Mouse (Mus musculus): ENCODE results near the gene Slc39a8. TPM values are rescaled to one million over a fixed set of nuclear protein-coding genes. Genes with fewer than 3 reads are reported as not detected.

Slc39a8 gene
- total RNA-seq, 2 experiments from 2014 or later, result 2.7 to 3.2 TPM

- Histone ChIP-seq H3K27ac (no peak overlapping the region), H3K4me3 (no peak overlapping the region)
- no peak for TF ChIP-seq CTCF (IDR thresholded peaks at IDR 0.05)
- intact Hi-C loops (cut with DNase I), result no loop called here
- no peak for DNase-seq (ENCODE audit: extremely low spot score in 1 of 2, low spot score in 2 of 2)
Observed at GRCm38 (mm10) chr3:135828000-135828399, 2.9 kb downstream of the Slc39a8 start.

- intact Hi-C loops (cut with DNase I), result loop anchor here (10.0 kb wide), 1 partner anchor 288 kb away; no protein-coding TSS in a partner anchor
- no peak for DNase-seq (ENCODE audit: extremely low spot score in 1 of 2, low spot score in 2 of 2)
- Histone ChIP-seq H3K4me3 (no peak overlapping the region), H3K27ac (no peak overlapping the region)
- TF ChIP-seq CTCF (IDR thresholded peaks at IDR 0.05), result no peak
Observed at GRCm38 (mm10) chr3:135832496-135832895, 7.4 kb downstream of the Slc39a8 start.

GRCm38 (mm10) chr3:135832907-135833306, 7.8 kb downstream of the Slc39a8 start:
- DNase-seq (ENCODE audit: extremely low spot score in 1 of 2, low spot score in 2 of 2), result no peak
- intact Hi-C loops (cut with DNase I), result loop anchor here (10.0 kb wide), 1 partner anchor 288 kb away; no protein-coding TSS in a partner anchor
- H3K27ac ChIP-seq, result no peak overlapping the region

GRCm38 (mm10) chr3:135834988-135835387, 9.9 kb downstream of the Slc39a8 start:
- TF ChIP-seq CTCF (IDR thresholded peaks at IDR 0.05), result no peak
- H3K4me3 ChIP-seq, result no peak overlapping the region
- intact Hi-C loops (cut with DNase I), result loop anchor here (10.0 kb wide), 1 partner anchor 290 kb away; no protein-coding TSS in a partner anchor
- DNase-seq (ENCODE audit: extremely low spot score in 1 of 2, low spot score in 2 of 2), result no peak
- H3K27ac ChIP-seq, result no peak overlapping the region

More at GRCm38 (mm10) chr3:135832907-135833306, 7.8 kb downstream of the Slc39a8 start:
- no peak for TF ChIP-seq CTCF (IDR thresholded peaks at IDR 0.05)
- no peak overlapping the region for H3K4me3 ChIP-seq

- Histone ChIP-seq H3K27ac (no peak overlapping the region), H3K4me3 (no peak overlapping the region)
- intact Hi-C loops (cut with DNase I), result loop anchor here (10.0 kb wide), 1 partner anchor 295 kb away; no protein-coding TSS in a partner anchor
- no peak for DNase-seq (ENCODE audit: extremely low spot score in 1 of 2, low spot score in 2 of 2)
- TF ChIP-seq CTCF (IDR thresholded peaks at IDR 0.05), result no peak
Observed at GRCm38 (mm10) chr3:135839535-135839934, 14.5 kb downstream of the Slc39a8 start.

- Histone ChIP-seq H3K4me3 (no peak overlapping the region), H3K27ac (no peak overlapping the region)
- no peak for DNase-seq (ENCODE audit: extremely low spot score in 1 of 2, low spot score in 2 of 2)
- intact Hi-C loops (cut with DNase I), result no loop called here
- TF ChIP-seq CTCF (IDR thresholded peaks at IDR 0.05), result no peak
Observed at GRCm38 (mm10) chr3:135840185-135840584, 15.1 kb downstream of the Slc39a8 start.

- no peak for TF ChIP-seq CTCF (IDR thresholded peaks at IDR 0.05)
- Histone ChIP-seq H3K4me3 (no peak overlapping the region), H3K27ac (no peak overlapping the region)
- DNase-seq (ENCODE audit: extremely low spot score in 1 of 2, low spot score in 2 of 2), result no peak
- intact Hi-C loops (cut with DNase I), result no loop called here
Observed at GRCm38 (mm10) chr3:135841716-135842511, 16.8 kb downstream of the Slc39a8 start.

GRCm38 (mm10) chr3:135843181-135843580, 18.1 kb downstream of the Slc39a8 start:
- TF ChIP-seq CTCF (IDR thresholded peaks at IDR 0.05), result no peak; the same call in 1 of the 2 replicates
- intact Hi-C loops (cut with DNase I), result no loop called here
- Histone ChIP-seq H3K4me3 (no peak overlapping the region), H3K27ac (no peak overlapping the region)
- no peak for DNase-seq (ENCODE audit: extremely low spot score in 1 of 2, low spot score in 2 of 2)

GRCm38 (mm10) chr3:135843707-135844106, 18.6 kb downstream of the Slc39a8 start:
- Histone ChIP-seq H3K27ac (no peak overlapping the region), H3K4me3 (no peak overlapping the region)
- no peak for DNase-seq (ENCODE audit: extremely low spot score in 1 of 2, low spot score in 2 of 2)
- intact Hi-C loops (cut with DNase I), result no loop called here
- no peak for TF ChIP-seq CTCF (IDR thresholded peaks at IDR 0.05)

- intact Hi-C loops (cut with DNase I), result no loop called here
- H3K27ac ChIP-seq, result no peak overlapping the region
- DNase-seq (ENCODE audit: extremely low spot score in 1 of 2, low spot score in 2 of 2), result no peak
- H3K4me3 ChIP-seq, result no peak overlapping the region
- TF ChIP-seq CTCF (IDR thresholded peaks at IDR 0.05), result no peak
Observed at GRCm38 (mm10) chr3:135844835-135845234, 19.8 kb downstream of the Slc39a8 start.

GRCm38 (mm10) chr3:135845860-135846259, 20.8 kb downstream of the Slc39a8 start:
- Histone ChIP-seq H3K4me3 (no peak overlapping the region), H3K27ac (no peak overlapping the region)
- DNase-seq (ENCODE audit: extremely low spot score in 1 of 2, low spot score in 2 of 2), result no peak
- intact Hi-C loops (cut with DNase I), result no loop called here
- TF ChIP-seq CTCF (IDR thresholded peaks at IDR 0.05), result no peak

GRCm38 (mm10) chr3:135851607-135852006, 26.5 kb downstream of the Slc39a8 start:
- Histone ChIP-seq H3K4me3 (no peak overlapping the region), H3K27ac (no peak overlapping the region)
- intact Hi-C loops (cut with DNase I), result no loop called here
- TF ChIP-seq CTCF (IDR thresholded peaks at IDR 0.05), result no peak
- DNase-seq (ENCODE audit: extremely low spot score in 1 of 2, low spot score in 2 of 2), result no peak

Measured in left cerebral cortex, adult 2 months (tissue).